Mouse (Mus musculus) small intestine, adult 2 months (tissue): ENCODE results near the gene Dtnbp1.

Source experiments
- CTCF ChIP-seq: fragments of 200-500 bp; IDR thresholded peaks from 2 replicates; pipeline ENCODE4 v1.5.1; 2012; ENCODE audit warnings: low read depth, mild to moderate bottlenecking, control low read depth, inconsistent platforms, low read length, moderate library complexity, mixed read lengths; ENCODE audit not compliant: insufficient replicate concordance, insufficient read length; ENCODE audit errors: extremely low read depth
- POLR2A ChIP-seq: fragments of 200-500 bp; IDR thresholded peaks from 2 replicates; pipeline ENCODE4 v1.6.1; 2012; ENCODE audit warnings: low read depth, mild to moderate bottlenecking, control low read depth, inconsistent platforms, low read length, moderate library complexity

- TF ChIP-seq POLR2A (no peak), CTCF (no peak)
Measured at GRCm38 (mm10) chr13:44907702-44908101, 94.2 kb downstream of the Dtnbp1 start.
